Mouse (Mus musculus): ENCODE measurements around the gene Gm10273. TPM values are rescaled to one million over a fixed set of nuclear protein-coding genes. Genes with fewer than 3 reads are reported as not detected.

The Gm10273 gene
- polyA plus RNA-seq, 1 experiment from 2014 or later: not detected

DNA sequence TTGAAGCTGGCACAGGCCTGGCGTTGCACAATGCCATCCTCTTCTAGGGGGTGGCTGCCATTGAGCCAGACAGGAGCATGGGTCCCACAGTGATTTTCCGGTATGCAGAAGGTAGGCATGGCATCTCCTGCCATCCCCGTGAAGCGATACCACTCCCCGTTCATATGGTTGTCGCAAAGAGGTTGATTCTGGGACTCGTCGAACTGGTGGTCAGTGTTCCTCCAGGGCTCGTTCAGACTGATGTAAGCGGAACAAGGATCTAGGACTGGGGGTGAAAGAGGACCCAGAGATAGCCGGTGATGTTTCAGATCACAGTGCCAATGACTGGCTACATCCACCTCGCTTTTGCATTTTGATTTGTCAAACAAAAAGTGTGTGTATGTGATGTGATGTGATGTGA, 43.2 kb downstream of the Gm10273 start:
- WGBS: 82% methylated on average over 12 of the region's 12 CpGs
- H3K27me3 ChIP-seq: no peaks in the 10 kb centered on the region
- peaks cover 14% of the 10 kb centered on the region for H3K4me1 ChIP-seq
- no peak overlapping the region for H3K4me2 ChIP-seq (replicated peaks)
- no peak overlapping the region for H3K4me3 ChIP-seq (replicated peaks)
- no peak overlapping the region for H3K9ac ChIP-seq
- ATAC-seq (ENCODE audit: insufficient number of reproducible peaks, low FRiP score, low TSS enrichment, low read depth): no peak
- H3K9me3 ChIP-seq (replicated peaks): no peaks in the 10 kb centered on the region
- no peak overlapping the region for H3K27ac ChIP-seq (replicated peaks)
- no peaks in the 10 kb centered on the region for H3K36me3 ChIP-seq

DNA sequence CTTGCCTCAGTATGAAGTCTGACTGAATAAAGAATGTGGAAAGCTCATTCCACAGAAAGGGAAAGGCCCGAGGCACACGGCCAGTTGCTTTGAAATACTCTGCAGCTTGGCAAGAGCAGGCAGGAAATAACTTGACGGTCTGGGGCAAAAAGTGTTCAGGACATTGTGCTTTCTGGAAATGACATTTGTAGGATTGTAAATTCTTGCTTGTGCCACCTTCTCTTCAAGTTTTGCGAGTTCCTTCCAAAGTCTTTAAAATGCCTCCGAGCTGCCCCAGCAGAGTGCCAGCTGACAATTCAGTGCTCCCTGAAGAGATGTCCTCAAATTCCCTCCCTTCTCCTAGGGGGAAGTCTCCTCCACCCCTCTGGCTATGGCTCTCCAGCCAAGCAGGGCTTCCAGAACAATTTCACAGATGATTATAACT, 44.1 kb downstream of the Gm10273 start:
- ATAC-seq (ENCODE audit: insufficient number of reproducible peaks, low FRiP score, low TSS enrichment, low read depth): no peak
- no peak overlapping the region for H3K9ac ChIP-seq
- WGBS: 13% methylated on average over 5 of the region's 5 CpGs
- no peak overlapping the region for H3K4me2 ChIP-seq (replicated peaks)
- H3K27ac ChIP-seq (replicated peaks): peak overlapping the region; percentile 68
- no peaks in the 10 kb centered on the region for H3K36me3 ChIP-seq
- no peak overlapping the region for H3K4me3 ChIP-seq (replicated peaks)
- H3K27me3 ChIP-seq: no peaks in the 10 kb centered on the region
- no peaks in the 10 kb centered on the region for H3K9me3 ChIP-seq (replicated peaks)
- H3K4me1 ChIP-seq: peaks cover 14% of the 10 kb centered on the region

DNA sequence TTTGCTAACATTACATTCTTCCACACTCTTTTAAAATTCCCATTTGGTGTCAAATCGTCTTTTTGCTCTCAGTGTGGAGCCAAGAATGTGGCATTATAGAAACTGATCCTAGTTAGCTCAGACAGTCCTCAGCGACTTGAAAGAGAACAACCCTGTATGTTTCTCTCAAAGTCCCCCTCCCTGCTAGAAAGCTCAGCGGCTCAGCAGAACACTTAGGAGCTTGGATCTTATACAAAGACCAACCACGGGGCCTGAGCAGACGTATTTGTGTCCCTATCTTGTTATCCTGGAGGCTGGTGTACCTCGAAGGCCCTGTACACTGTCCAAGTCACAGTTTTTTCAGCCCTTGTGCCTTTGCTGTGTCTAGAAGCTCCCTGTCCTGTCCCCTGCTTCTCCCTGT, 44.7 kb downstream of the Gm10273 start:
- Histone ChIP-seq H3K27me3 (no peaks in the 10 kb centered on the region), H3K9me3 (replicated peaks) (no peaks in the 10 kb centered on the region), H3K4me3 (replicated peaks) (no peak overlapping the region), H3K36me3 (no peaks in the 10 kb centered on the region), H3K27ac (replicated peaks) (peak overlapping the region; percentile 68; the same call in 1 of the 2 replicates), H3K9ac (no peak overlapping the region), H3K4me1 (peaks cover 14% of the 10 kb centered on the region), H3K4me2 (replicated peaks) (no peak overlapping the region)
- no peak for ATAC-seq (ENCODE audit: insufficient number of reproducible peaks, low FRiP score, low TSS enrichment, low read depth)
- WGBS: 28% methylated on average over 6 of the region's 6 CpGs

DNA sequence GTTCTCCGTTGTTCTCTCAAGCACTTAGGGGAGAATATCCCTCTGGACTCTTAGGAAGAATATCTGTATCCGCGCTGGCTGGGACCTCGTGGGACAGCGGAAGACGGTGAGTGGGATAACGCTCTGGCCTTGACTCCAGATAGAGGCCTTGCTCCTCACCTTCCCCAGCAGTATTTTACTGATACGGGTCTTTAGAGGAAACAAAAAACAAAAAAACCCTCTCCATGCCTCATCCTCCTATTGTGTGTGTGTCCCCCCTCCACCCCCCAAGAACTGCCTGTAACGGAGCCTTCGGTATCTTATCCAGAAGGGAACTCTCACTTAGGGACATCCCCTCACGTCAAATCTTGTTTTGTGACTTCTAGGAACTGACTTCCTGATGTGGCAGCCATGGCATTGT, 46.3 kb downstream of the Gm10273 start, which contains the start of gene Oit3:
Gene Oit3, minus strand, starts transcription at position 44 of the 400 bp plus-strand sequence.
- H3K4me3 ChIP-seq (replicated peaks): no peak within 1 kb of the TSS
- H3K36me3 ChIP-seq: no peaks in the 10 kb centered on the region
- no peaks in the 10 kb centered on the region for H3K27me3 ChIP-seq
- H3K27ac ChIP-seq (replicated peaks): no peak within 1 kb of the TSS
- no peak within 1 kb of the TSS for H3K4me2 ChIP-seq (replicated peaks)
- 81% methylated on average over 11 of the region's 11 CpGs for WGBS
- ATAC-seq (ENCODE audit: insufficient number of reproducible peaks, low FRiP score, low TSS enrichment, low read depth): no peak
- no peaks in the 10 kb centered on the region for H3K9me3 ChIP-seq (replicated peaks)
- H3K9ac ChIP-seq: no peak within 1 kb of the TSS
- peaks cover 14% of the 10 kb centered on the region for H3K4me1 ChIP-seq

DNA sequence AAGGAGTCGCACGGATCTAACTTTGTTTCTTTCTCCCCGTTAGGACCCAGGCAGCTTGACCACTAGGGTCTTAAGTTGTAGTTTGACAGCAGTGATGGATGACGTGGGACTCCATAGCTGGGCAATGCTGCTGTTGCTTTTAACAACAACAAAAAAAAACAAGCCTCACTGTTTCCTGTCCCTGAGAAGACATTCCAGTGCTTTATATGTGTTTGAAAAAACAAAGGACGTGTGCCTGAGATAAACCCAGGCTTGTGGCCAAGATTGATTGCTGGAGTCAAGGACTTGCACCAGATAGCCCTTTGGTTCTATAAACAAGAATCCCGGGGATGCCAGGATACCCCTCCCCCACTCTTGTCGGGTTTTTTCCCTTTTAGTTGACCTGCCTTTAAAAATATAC, 47.8 kb downstream of the Gm10273 start:
- Histone ChIP-seq H3K4me1 (peaks cover 14% of the 10 kb centered on the region), H3K9ac (no peak overlapping the region), H3K27me3 (no peaks in the 10 kb centered on the region), H3K4me2 (replicated peaks) (no peak overlapping the region), H3K27ac (replicated peaks) (no peak overlapping the region), H3K9me3 (replicated peaks) (no peaks in the 10 kb centered on the region), H3K4me3 (replicated peaks) (no peak overlapping the region), H3K36me3 (peaks cover 2% of the 10 kb centered on the region; the same call in 1 of the 2 replicates)
- ATAC-seq (ENCODE audit: insufficient number of reproducible peaks, low FRiP score, low TSS enrichment, low read depth): no peak
- 49% methylated on average over 7 of the region's 7 CpGs for WGBS

DNA sequence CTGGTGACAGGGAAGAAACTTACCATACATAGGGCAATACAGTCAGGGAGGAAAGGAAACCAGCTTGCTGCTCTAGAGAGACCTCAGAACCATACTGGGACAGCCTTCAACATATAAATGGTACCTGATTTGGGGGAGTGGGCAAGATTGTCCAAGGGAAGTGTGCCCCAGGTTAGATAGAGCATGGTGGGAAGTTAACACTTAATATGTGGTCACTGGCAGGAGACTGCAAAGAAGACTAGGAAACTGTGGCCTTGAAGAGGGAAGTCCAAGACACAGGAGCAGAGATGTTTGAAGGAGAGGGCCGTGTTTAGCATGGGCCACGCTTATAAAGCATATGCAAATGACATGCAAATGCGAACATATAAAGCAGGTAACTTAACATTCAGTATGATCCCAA, 48.7 kb downstream of the Gm10273 start:
- H3K4me3 ChIP-seq (replicated peaks): no peak overlapping the region
- WGBS: 88% methylated on average over 3 of the region's 3 CpGs
- no peak overlapping the region for H3K9ac ChIP-seq
- H3K4me1 ChIP-seq: peaks cover 13% of the 10 kb centered on the region
- no peak overlapping the region for H3K27ac ChIP-seq (replicated peaks)
- no peak for ATAC-seq (ENCODE audit: insufficient number of reproducible peaks, low FRiP score, low TSS enrichment, low read depth)
- H3K36me3 ChIP-seq: peaks cover 9% of the 10 kb centered on the region
- no peak overlapping the region for H3K4me2 ChIP-seq (replicated peaks)
- H3K9me3 ChIP-seq (replicated peaks): no peaks in the 10 kb centered on the region
- no peaks in the 10 kb centered on the region for H3K27me3 ChIP-seq

DNA sequence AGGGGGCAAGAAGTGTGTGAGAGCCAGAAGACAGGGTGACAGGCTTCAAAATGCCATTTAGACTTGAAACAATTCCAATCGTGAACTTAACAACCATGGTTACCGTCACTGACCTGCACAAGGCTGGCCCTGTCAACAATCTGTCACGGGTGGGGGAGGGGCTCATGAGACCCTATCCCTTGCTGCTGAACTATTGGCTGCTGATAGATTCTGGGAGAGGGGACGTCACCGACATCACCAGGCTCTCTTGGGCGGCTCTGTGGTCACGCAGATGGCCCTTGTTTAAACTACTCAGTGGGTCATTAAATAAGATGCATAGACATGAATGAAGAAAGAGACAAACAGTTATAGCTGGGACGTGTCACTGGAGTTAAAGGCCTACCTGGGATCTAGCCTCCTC, 49.2 kb downstream of the Gm10273 start:
- no peak for ATAC-seq (ENCODE audit: insufficient number of reproducible peaks, low FRiP score, low TSS enrichment, low read depth)
- Histone ChIP-seq H3K4me3 (replicated peaks) (no peak overlapping the region), H3K9me3 (replicated peaks) (no peaks in the 10 kb centered on the region), H3K4me2 (replicated peaks) (no peak overlapping the region), H3K9ac (no peak overlapping the region), H3K27me3 (no peaks in the 10 kb centered on the region), H3K36me3 (peaks cover 11% of the 10 kb centered on the region), H3K4me1 (peaks cover 8% of the 10 kb centered on the region), H3K27ac (replicated peaks) (no peak overlapping the region)
- WGBS: 38% methylated on average over 8 of the region's 8 CpGs

Other genes with a start within 250 kb of the Gm10273 start
- 39.1 and 41.7 TPM in 2 replicates for gene Sept10, start 173.8 kb upstream of the Gm10273 start, polyA plus RNA-seq (2015; fragmentation: Nextera tagmentation; extraction: Ambion mirVana)
- 15.0 and 17.8 TPM in 2 replicates for gene Sowahc, start 173.7 kb upstream of the Gm10273 start, polyA plus RNA-seq (2015; fragmentation: Nextera tagmentation; extraction: Ambion mirVana)
- gene P4ha1, start 72.3 kb upstream of the Gm10273 start, polyA plus RNA-seq (2015; fragmentation: Nextera tagmentation; extraction: Ambion mirVana): 106 and 123 TPM in 2 replicates
- 0.20 TPM in 1 of 2 replicates, not detected in the other for gene Pla2g12b, start 8.0 kb downstream of the Gm10273 start, polyA plus RNA-seq (2015; fragmentation: Nextera tagmentation; extraction: Ambion mirVana)
- gene Oit3, start 46.1 kb downstream of the Gm10273 start, polyA plus RNA-seq (2015; fragmentation: Nextera tagmentation; extraction: Ambion mirVana): 0.40 and 0.62 TPM in 2 replicates
- gene Gm10322, start 220.4 kb downstream of the Gm10273 start, polyA plus RNA-seq (2015; fragmentation: Nextera tagmentation; extraction: Ambion mirVana): 0.85 TPM in 1 of 2 replicates, not detected in the other
- 40.7 and 40.8 TPM in 2 replicates for gene Mcu, start 221.1 kb downstream of the Gm10273 start, polyA plus RNA-seq (2015; fragmentation: Nextera tagmentation; extraction: Ambion mirVana)

All from embryonic facial prominence, embryonic 15.5 days (tissue).